Mouse (Mus musculus): ENCODE measurements around the gene Ahdc1. TPM values are rescaled to one million over a fixed set of nuclear protein-coding genes. Genes with fewer than 3 reads are reported as not detected.

The Ahdc1 gene
- total RNA-seq (2017): 7.2 and 9.8 TPM in 2 replicates

GRCm38 (mm10) chr4:133011028-133011820 lies at the start of gene Ahdc1:
Ahdc1 (plus strand) TSS chr4:133011260.
- peak; percentile 64 to 73 for ATAC-seq (replicated peaks in 1 of 2; ENCODE audit: insufficient read depth in 1 of 2, low FRiP score in 2 of 2, low TSS enrichment in 1 of 2, low read depth in 1 of 2, poor library complexity in 2 of 2, severe bottlenecking in 2 of 2)

GRCm38 (mm10) chr4:132961866-132962265 lies 49.2 kb upstream of the Ahdc1 start:
- ATAC-seq (replicated peaks in 1 of 2; ENCODE audit: insufficient read depth in 1 of 2, low FRiP score in 2 of 2, low TSS enrichment in 1 of 2, low read depth in 1 of 2, poor library complexity in 2 of 2, severe bottlenecking in 2 of 2): no peak

DNA sequence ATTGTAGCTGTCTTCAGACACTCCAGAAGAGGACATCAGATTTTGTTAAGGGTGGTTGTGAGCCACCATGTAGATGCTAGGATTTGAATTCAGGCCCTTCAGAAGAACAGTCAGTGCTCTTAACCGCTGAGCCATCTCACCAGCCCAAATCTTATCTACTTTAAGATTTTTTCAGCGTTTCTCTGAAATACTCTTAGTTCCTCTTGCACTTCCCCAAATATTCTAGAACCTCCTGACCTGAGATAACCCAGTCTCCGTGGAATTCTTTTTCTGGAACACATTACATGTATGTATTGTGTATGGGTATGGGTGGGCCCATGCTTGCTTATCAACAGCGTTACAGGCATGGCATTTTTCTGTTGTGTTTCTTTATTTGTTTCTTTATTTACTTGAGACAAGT lies 48.4 kb upstream of the Ahdc1 start:
- no peak for ATAC-seq (replicated peaks in 1 of 2; ENCODE audit: insufficient read depth in 1 of 2, low FRiP score in 2 of 2, low TSS enrichment in 1 of 2, low read depth in 1 of 2, poor library complexity in 2 of 2, severe bottlenecking in 2 of 2)

DNA sequence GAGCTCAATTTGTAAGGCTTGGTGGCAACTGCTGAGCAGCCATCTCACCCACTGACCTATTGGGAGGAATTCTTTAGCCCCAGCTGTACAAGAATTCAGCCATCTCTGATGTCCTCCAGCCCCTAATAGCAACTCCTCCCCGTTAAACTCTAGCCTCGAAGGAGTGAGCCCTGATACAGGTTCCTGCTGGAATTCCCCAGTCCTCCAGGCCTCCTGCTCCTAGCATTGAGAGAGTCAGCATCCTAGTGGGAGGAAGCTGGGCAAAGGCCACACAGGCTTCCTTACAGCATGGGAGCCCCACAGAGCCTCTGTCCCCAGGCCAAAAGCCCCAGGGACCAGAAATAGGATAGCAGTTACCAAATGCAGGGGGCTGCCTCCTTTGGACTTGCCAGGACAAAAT lies 47.6 kb upstream of the Ahdc1 start:
- no peak for ATAC-seq (replicated peaks in 1 of 2; ENCODE audit: insufficient read depth in 1 of 2, low FRiP score in 2 of 2, low TSS enrichment in 1 of 2, low read depth in 1 of 2, poor library complexity in 2 of 2, severe bottlenecking in 2 of 2)

DNA sequence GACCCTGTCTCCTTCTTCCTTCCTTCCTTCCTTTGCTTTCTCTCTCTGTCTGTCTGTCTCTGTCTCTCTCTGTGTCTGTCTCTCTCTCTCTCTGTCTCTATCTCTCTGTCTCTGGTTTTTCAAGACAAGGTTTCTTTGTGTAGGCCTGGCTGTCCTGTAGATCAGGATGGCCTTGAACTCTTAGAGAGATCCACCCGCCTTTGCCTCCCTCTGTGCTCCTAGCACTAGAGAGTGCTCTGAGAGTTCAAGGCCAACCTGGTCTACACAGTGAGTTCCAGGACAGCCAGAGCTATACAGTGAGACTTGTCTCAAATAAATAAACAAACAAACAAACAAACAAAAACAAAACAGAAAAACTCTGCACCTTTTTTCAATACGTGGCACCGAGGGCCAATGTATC lies 47.0 kb upstream of the Ahdc1 start:
- ATAC-seq (replicated peaks in 1 of 2; ENCODE audit: insufficient read depth in 1 of 2, low FRiP score in 2 of 2, low TSS enrichment in 1 of 2, low read depth in 1 of 2, poor library complexity in 2 of 2, severe bottlenecking in 2 of 2): no peak

GRCm38 (mm10) chr4:132964473-132964872 lies 46.6 kb upstream of the Ahdc1 start:
- ATAC-seq (replicated peaks in 1 of 2; ENCODE audit: insufficient read depth in 1 of 2, low FRiP score in 2 of 2, low TSS enrichment in 1 of 2, low read depth in 1 of 2, poor library complexity in 2 of 2, severe bottlenecking in 2 of 2): no peak

GRCm38 (mm10) chr4:132968105-132968938 lies 42.7 kb upstream of the Ahdc1 start:
- ATAC-seq (replicated peaks in 1 of 2; ENCODE audit: insufficient read depth in 1 of 2, low FRiP score in 2 of 2, low TSS enrichment in 1 of 2, low read depth in 1 of 2, poor library complexity in 2 of 2, severe bottlenecking in 2 of 2): no peak

GRCm38 (mm10) chr4:132971601-132972000 lies 39.5 kb upstream of the Ahdc1 start:
- no peak for ATAC-seq (replicated peaks in 1 of 2; ENCODE audit: insufficient read depth in 1 of 2, low FRiP score in 2 of 2, low TSS enrichment in 1 of 2, low read depth in 1 of 2, poor library complexity in 2 of 2, severe bottlenecking in 2 of 2)

DNA sequence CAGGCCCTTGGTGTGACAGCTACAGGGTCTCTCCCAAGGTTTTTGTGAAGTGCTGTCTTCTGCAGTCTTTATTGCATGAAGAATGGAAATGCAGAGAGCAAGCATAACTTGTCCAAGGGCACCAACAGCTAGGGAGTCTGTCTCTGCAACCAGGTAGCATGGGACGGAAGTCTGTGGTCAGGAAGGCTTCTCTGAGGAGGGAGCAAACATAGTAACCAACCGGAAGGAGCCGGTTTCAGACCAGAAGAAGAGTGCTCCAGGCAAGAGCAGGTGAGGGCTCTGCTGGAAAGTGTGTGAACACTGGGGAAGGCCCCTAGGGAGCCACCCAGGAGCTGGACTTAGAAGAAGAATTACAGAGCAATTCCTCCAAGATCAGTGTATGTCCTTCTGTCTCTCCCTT lies 39.0 kb upstream of the Ahdc1 start:
- ATAC-seq (replicated peaks in 1 of 2; ENCODE audit: insufficient read depth in 1 of 2, low FRiP score in 2 of 2, low TSS enrichment in 1 of 2, low read depth in 1 of 2, poor library complexity in 2 of 2, severe bottlenecking in 2 of 2): no peak

DNA sequence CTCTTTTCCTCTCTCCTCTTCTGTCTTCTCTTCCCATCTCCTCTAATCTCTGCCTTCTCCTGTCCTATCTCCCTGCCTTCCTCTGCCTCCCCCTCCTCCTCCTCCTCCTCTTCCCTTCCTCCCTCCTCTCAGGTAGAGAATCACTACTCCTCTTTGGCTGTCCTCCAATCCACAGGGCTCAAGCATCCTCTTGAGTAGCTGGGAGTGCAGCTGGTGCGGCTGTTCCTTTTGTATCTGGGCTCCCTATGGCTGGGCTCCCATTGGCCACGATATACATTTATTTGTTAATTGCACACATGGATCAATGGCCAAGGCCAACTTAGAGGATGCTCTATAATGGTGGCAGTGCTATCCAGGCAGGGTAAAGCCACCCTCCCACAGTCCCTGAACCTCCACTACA lies 38.5 kb upstream of the Ahdc1 start:
- ATAC-seq (replicated peaks in 1 of 2; ENCODE audit: insufficient read depth in 1 of 2, low FRiP score in 2 of 2, low TSS enrichment in 1 of 2, low read depth in 1 of 2, poor library complexity in 2 of 2, severe bottlenecking in 2 of 2): no peak

- ATAC-seq (replicated peaks in 1 of 2; ENCODE audit: insufficient read depth in 1 of 2, low FRiP score in 2 of 2, low TSS enrichment in 1 of 2, low read depth in 1 of 2, poor library complexity in 2 of 2, severe bottlenecking in 2 of 2): no peak
Observed at GRCm38 (mm10) chr4:132973186-132973585, 37.9 kb upstream of the Ahdc1 start.

DNA sequence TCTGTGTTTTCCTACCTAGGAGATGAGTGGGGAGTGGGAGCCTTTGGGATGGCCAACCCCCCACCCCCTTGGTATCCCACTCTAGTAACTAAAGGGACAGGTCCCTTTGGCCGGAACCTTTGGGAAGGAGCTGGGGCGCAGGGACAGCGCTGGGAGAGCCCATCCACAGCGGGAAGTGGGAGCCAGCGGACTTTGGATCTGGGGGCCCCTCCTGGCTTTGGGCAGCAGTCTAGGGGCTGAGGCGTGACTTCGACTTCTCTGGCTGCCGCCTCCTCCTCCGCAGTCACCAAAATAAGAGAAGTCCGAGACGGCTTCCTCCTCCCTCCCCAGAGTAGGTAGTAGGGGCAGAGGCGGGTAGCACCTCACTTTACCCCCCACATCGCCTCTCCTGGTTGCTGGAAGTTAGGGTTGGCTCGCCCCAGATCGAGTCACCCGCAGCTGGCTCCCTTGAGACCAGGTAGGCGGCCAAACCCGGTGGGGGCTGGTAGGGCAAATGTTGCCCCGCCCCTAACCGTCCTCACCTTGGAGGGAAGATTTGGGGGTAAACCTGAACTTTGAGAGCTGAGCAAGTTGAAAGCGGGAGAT lies 37.2 kb upstream of the Ahdc1 start, which contains the start of gene Fgr:
Gene Fgr (plus strand): TSS at position 282 of the 585 bp plus-strand sequence.
- peak; percentile 18 to 52; a peak in 1 of 4 replicates for ATAC-seq (replicated peaks in 1 of 2; ENCODE audit: insufficient read depth in 1 of 2, low FRiP score in 2 of 2, low TSS enrichment in 1 of 2, low read depth in 1 of 2, poor library complexity in 2 of 2, severe bottlenecking in 2 of 2)

DNA sequence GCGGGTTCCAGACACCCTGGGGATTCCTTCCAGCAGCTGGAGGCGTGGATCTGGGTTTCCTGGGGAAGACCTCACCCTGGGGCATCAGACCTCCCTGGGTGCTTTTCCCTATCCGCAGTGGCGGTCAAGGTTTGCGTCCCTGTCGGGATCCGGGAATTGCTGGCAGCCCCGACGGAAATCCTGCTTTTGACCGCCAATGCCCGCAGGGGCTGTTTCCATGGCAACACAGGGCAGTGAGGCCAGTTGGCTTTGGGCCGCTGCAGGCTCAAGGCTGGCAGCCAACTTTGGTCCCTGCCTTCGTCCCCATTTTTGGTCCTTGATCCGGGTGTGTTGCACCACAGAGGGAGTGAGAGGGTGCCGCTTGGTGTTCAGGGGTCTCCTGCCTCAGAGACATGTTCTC lies 36.2 kb upstream of the Ahdc1 start:
- ATAC-seq (replicated peaks in 1 of 2; ENCODE audit: insufficient read depth in 1 of 2, low FRiP score in 2 of 2, low TSS enrichment in 1 of 2, low read depth in 1 of 2, poor library complexity in 2 of 2, severe bottlenecking in 2 of 2): no peak

DNA sequence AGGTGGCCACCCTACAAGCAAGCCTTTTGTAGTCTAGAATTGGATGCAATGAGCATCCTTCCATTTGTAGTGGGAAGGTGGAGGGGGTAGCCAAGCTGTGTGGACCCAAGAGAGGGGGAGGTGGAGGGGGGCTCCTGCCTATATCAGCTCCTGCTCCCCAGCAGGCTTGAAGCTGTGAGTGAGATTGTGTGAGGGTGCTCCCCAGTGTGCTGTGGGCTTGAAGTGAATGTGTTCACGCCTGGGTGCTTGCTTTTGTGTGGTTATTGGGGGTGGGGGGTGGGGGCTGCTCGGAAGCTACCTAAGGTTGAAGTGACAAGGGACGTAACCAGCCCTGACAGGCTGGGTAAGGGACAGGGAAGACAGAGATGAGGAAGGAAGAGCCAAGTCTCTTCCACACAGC lies 35.3 kb upstream of the Ahdc1 start:
- ATAC-seq (replicated peaks in 1 of 2; ENCODE audit: insufficient read depth in 1 of 2, low FRiP score in 2 of 2, low TSS enrichment in 1 of 2, low read depth in 1 of 2, poor library complexity in 2 of 2, severe bottlenecking in 2 of 2): no peak

GRCm38 (mm10) chr4:132976729-132977128 lies 34.3 kb upstream of the Ahdc1 start:
- peak; percentile 53 to 71 for ATAC-seq (replicated peaks in 1 of 2; ENCODE audit: insufficient read depth in 1 of 2, low FRiP score in 2 of 2, low TSS enrichment in 1 of 2, low read depth in 1 of 2, poor library complexity in 2 of 2, severe bottlenecking in 2 of 2)

DNA sequence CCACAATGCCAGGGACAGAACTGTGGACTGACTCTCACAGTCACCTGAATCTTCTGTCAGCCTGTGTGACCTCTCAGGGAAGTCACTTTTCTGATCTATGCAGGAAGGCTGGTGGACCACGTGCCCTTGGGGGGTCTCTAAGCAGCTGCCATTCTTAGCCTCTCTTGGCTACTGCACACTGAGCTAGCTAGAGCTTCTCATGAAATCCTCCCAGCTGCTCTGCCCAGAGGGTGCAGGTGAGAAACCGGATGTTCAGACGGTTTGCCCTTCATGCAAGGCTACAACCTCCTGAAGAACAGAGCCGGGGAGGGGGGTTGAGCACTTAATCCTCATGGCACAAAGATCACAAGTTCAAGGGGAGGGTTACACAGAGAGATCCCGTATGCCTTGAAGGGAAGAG lies 33.5 kb upstream of the Ahdc1 start:
- ATAC-seq (replicated peaks in 1 of 2; ENCODE audit: insufficient read depth in 1 of 2, low FRiP score in 2 of 2, low TSS enrichment in 1 of 2, low read depth in 1 of 2, poor library complexity in 2 of 2, severe bottlenecking in 2 of 2): no peak

- no peak for ATAC-seq (replicated peaks in 1 of 2; ENCODE audit: insufficient read depth in 1 of 2, low FRiP score in 2 of 2, low TSS enrichment in 1 of 2, low read depth in 1 of 2, poor library complexity in 2 of 2, severe bottlenecking in 2 of 2)
Observed at GRCm38 (mm10) chr4:132979186-132979585, 31.9 kb upstream of the Ahdc1 start.

- ATAC-seq (replicated peaks in 1 of 2; ENCODE audit: insufficient read depth in 1 of 2, low FRiP score in 2 of 2, low TSS enrichment in 1 of 2, low read depth in 1 of 2, poor library complexity in 2 of 2, severe bottlenecking in 2 of 2): no peak
Observed at GRCm38 (mm10) chr4:132981621-132982020, 29.4 kb upstream of the Ahdc1 start.
